Comparison of ENCODE assay signal across 24 mouse cellular contexts in genomic region chr14:19785797-19786588, GRCm38 (mm10). TPM values are rescaled to one million over a fixed set of nuclear protein-coding genes. Genes with fewer than 3 reads are reported as not detected.
DNase-seq lines count a peak whose midpoint lies in the region; ATAC-seq and TF ChIP-seq lines count a peak whose summit lies in the region.
"Had no signal": no experiment of that assay in that cellular context is flagged by ENCODE, and none has a peak within 500 bp of the region (broad histone marks: within the 10 kb centered on the region; RNA-seq: fewer than 3 reads in every experiment).

No protein-coding gene starts in this region.

- H3K4me2 ChIP-seq in lung, postnatal 0 days (replicated peaks; ENCODE audit: low read depth, low read length), result no peak overlapping the region
- H3K4me2 ChIP-seq: embryonic facial prominence, embryonic 12.5 days; embryonic facial prominence, embryonic 15.5 days; forebrain, embryonic 12.5 days; forebrain, embryonic 15.5 days; heart, embryonic 11.5 days; hindbrain, embryonic 12.5 days; hindbrain, embryonic 15.5 days had no signal

- H3K27ac ChIP-seq in lung, postnatal 0 days (ENCODE audit: low read length), result no peak overlapping the region
- H3K27ac ChIP-seq: embryonic facial prominence, embryonic 12.5 days; embryonic facial prominence, embryonic 15.5 days; forebrain, embryonic 12.5 days; forebrain, embryonic 15.5 days; heart, adult 2 months; hindbrain, embryonic 12.5 days; hindbrain, embryonic 15.5 days had no signal

- no peak for TF ChIP-seq EP300 in lung, postnatal 0 days (IDR thresholded peaks at IDR 0.05)

- no peak overlapping the region for H3K9ac ChIP-seq in lung, postnatal 0 days (replicated peaks; ENCODE audit: low read depth)
- H3K9ac ChIP-seq: embryonic facial prominence, embryonic 12.5 days; embryonic facial prominence, embryonic 15.5 days; forebrain, embryonic 12.5 days; forebrain, embryonic 15.5 days; hindbrain, embryonic 12.5 days; hindbrain, embryonic 15.5 days had no signal

- POLR2A ChIA-PET in Patski (lab: Charles Lee), result interaction anchor here (1.0 to 1.2 kb wide), 2 partner anchors 27 to 48 kb away, joined by 3 read pairs; no protein-coding TSS in a partner anchor

- peak; percentile 21 to 37 for DNase-seq in adrenal gland, postnatal 36 days
- no peak for DNase-seq in adrenal gland, adult 8-10 months
- peak; percentile 54 for DNase-seq in lung, postnatal 0 days (ENCODE audit: low spot score)
- DNase-seq in lung, postnatal 4 days, result no peak
- no peak for DNase-seq in Patski (ENCODE audit: low read depth, low spot score)
- DNase-seq in heart, adult 9 months (ENCODE audit: low spot score in 2 of 2), result no peak
- no peak for DNase-seq in layer of hippocampus, postnatal 36 days
- DNase-seq: cerebellum, adult 11-12 months; cerebellum, adult 9-10 months; cerebellum, postnatal 14 days; gastrocnemius, postnatal 10 days; gastrocnemius, postnatal 36 days; heart, adult 2 months; kidney, adult 8-10 months had no signal

- no peaks in the 10 kb centered on the region for H3K36me3 ChIP-seq in lung, postnatal 0 days (ENCODE audit: insufficient read depth, low read length)
- H3K36me3 ChIP-seq: embryonic facial prominence, embryonic 15.5 days; forebrain, embryonic 12.5 days; forebrain, embryonic 15.5 days; hindbrain, embryonic 12.5 days; hindbrain, embryonic 15.5 days had no signal

- WGBS in lung, postnatal 0 days, result 65% methylated on average over 9 of the region's 9 CpGs

- no peak for TF ChIP-seq CTCF in lung, postnatal 0 days (IDR thresholded peaks at IDR 0.05)
- TF ChIP-seq CTCF in Patski (IDR thresholded peaks at IDR 0.05), result no peak

- in situ Hi-C loops in Patski (cut with MboI; ENCODE audit: low pct_unique_long_range_greater_than_20kb), result no loop called here

- CTCF ChIA-PET in Patski (lab: Charles Lee), result interaction anchor here (0.7 to 3.2 kb wide), 8 partner anchors 11 to 380 kb away, joined by 3 to 19 read pairs (median 4); no protein-coding TSS in a partner anchor

- no peaks in the 10 kb centered on the region for H3K27me3 ChIP-seq in lung, postnatal 0 days (replicated peaks; ENCODE audit: insufficient read depth, low read length)
- H3K27me3 ChIP-seq in Patski, result no peaks in the 10 kb centered on the region
- H3K27me3 ChIP-seq: embryonic facial prominence, embryonic 12.5 days; embryonic facial prominence, embryonic 15.5 days; forebrain, embryonic 12.5 days; forebrain, embryonic 15.5 days; hindbrain, embryonic 12.5 days; hindbrain, embryonic 15.5 days had no signal

- H3K9me3 ChIP-seq in lung, postnatal 0 days (ENCODE audit: low read length), result no peaks in the 10 kb centered on the region
- H3K9me3 ChIP-seq: embryonic facial prominence, embryonic 12.5 days; embryonic facial prominence, embryonic 15.5 days; forebrain, embryonic 12.5 days; forebrain, embryonic 15.5 days; hindbrain, embryonic 12.5 days; hindbrain, embryonic 15.5 days had no signal

- H3K4me3 ChIP-seq in lung, postnatal 0 days (ENCODE audit: low read depth, low read length), result no peak overlapping the region
- H3K4me3 ChIP-seq: embryonic facial prominence, embryonic 12.5 days; embryonic facial prominence, embryonic 15.5 days; erythroblast, embryonic 14.5 days; forebrain, embryonic 12.5 days; forebrain, embryonic 15.5 days; heart, adult 2 months; hindbrain, embryonic 12.5 days; hindbrain, embryonic 15.5 days had no signal

- ATAC-seq in lung, postnatal 0 days, result peak; percentile 64
- ATAC-seq in Patski, result peak; percentile 95
- ATAC-seq: forebrain, embryonic 15.5 days; intestine, postnatal 0 days had no signal

- H3K4me1 ChIP-seq in lung, postnatal 0 days (ENCODE audit: insufficient read depth, low read depth, low read length), result no peaks in the 10 kb centered on the region
- H3K4me1 ChIP-seq: embryonic facial prominence, embryonic 12.5 days; embryonic facial prominence, embryonic 15.5 days; forebrain, embryonic 12.5 days; forebrain, embryonic 15.5 days; hindbrain, embryonic 12.5 days; hindbrain, embryonic 15.5 days had no signal

RNA-seq across cellular contexts. Expression of gene Nid2, which starts 34.9 kb away (rescaled TPM):
- total RNA-seq in adrenal gland, postnatal 36 days (2021), result 10 to 100 TPM; 24.8 to 32.8 TPM
- 10 to 100 TPM; 12.2 to 21.4 (median 17.3) TPM for total RNA-seq in adrenal gland, adult 8-10 months (2022)
- 39.0 and 40.4 TPM in 2 replicates for polyA plus RNA-seq in lung, postnatal 0 days (2015; fragmentation: Nextera tagmentation; extraction: Ambion mirVana)
- polyA plus RNA-seq in Patski (2021), result 1.9 TPM
- 1 to 10 TPM; 4.1 to 5.2 TPM for total RNA-seq in layer of hippocampus, postnatal 36 days (2021)
- total RNA-seq: hematopoietic stem cell, adult 5-6 weeks had no signal

RNA-seq across cellular contexts. Expression of gene Rtraf, which starts 37.6 kb away (rescaled TPM):
- 10 to 100 TPM; 74.1 to 76.9 TPM for total RNA-seq in adrenal gland, postnatal 36 days (2021)
- total RNA-seq in adrenal gland, adult 8-10 months (2022), result 10 to 100 TPM; 73.4 to 76.8 (median 75.6) TPM
- polyA plus RNA-seq in lung, postnatal 0 days (2015; fragmentation: Nextera tagmentation; extraction: Ambion mirVana), result 137 and 138 TPM in 2 replicates
- polyA plus RNA-seq in Patski (2021), result 136 TPM
- total RNA-seq in layer of hippocampus, postnatal 36 days (2021), result 10 to 100 TPM; 54.6 to 55.1 TPM

Comparison
In these comparisons a context has a peak if more than half of its experiments do, and no peak if none do; other contexts are left out.
1. DNase-seq: peak in adrenal gland, postnatal 36 days (2 of 2) and lung, postnatal 0 days (single experiment); none in adrenal gland, adult 8-10 months (single experiment), lung, postnatal 4 days (0 of 2), Patski (single experiment), heart, adult 9 months (0 of 2) and layer of hippocampus, postnatal 36 days (0 of 2).